Mouse (Mus musculus) forebrain, embryonic 12.5 days (tissue): ENCODE measurements around the gene Creg2. TPM values are rescaled to one million over a fixed set of nuclear protein-coding genes. Genes with fewer than 3 reads are reported as not detected.
"Not testable (repeated sequence)": the region's sequence is repeated elsewhere in the genome, so short reads cannot be mapped to it uniquely, and the experiment has no call there.

ENCODE experiments used
- ATAC-seq: fragments of 200-750 bp; cut with Nextera tagmentation; 2 replicates; pipeline ENCODE4 v1.8.0; 2017; ENCODE audit warnings: moderate TSS enrichment; ENCODE audit not compliant: low FRiP score
- H3K27ac ChIP-seq: fragments of 300-500 bp; sonication (generic); 2 replicates; pipeline ENCODE4 v1.5.1; 2016; ENCODE audit warnings: mild to moderate bottlenecking
- H3K27me3 ChIP-seq: fragments of 300-500 bp; sonication (generic); 2 replicates; pipeline ENCODE4 v1.6.1; 2016; ENCODE audit warnings: mild to moderate bottlenecking
- H3K36me3 ChIP-seq: fragments of 300-500 bp; sonication (generic); replicated peaks from 2 replicates; pipeline ENCODE4 v1.6.1; 2016; ENCODE audit warnings: mild to moderate bottlenecking
- H3K4me1 ChIP-seq: fragments of 300-500 bp; sonication (generic); 2 replicates; pipeline ENCODE4 v1.6.1; 2016
- H3K4me2 ChIP-seq: fragments of 300-500 bp; sonication (generic); 2 replicates; pipeline ENCODE4 v1.6.1; 2016; ENCODE audit warnings: mild to moderate bottlenecking, moderate library complexity
- H3K4me3 ChIP-seq: fragments of 300-500 bp; sonication (generic); replicated peaks from 2 replicates; pipeline ENCODE4 v1.5.1; 2016; ENCODE audit warnings: mild to moderate bottlenecking
- H3K9ac ChIP-seq: fragments of 300-500 bp; sonication (generic); 2 replicates; pipeline ENCODE4 v1.6.1; 2016; ENCODE audit warnings: mild to moderate bottlenecking
- H3K9me3 ChIP-seq: fragments of 300-500 bp; sonication (generic); 2 replicates; pipeline ENCODE4 v1.6.1; 2016
- WGBS: fragments of 180-500 bp; shearing (Covaris S2); methylation state at CpG from one replicate; pipeline ENCODE4 v1.1.7; 2016; 5-methylcytosine and 5-hydroxymethylcytosine counted together
- polyA plus RNA-seq: library from polyadenylated mRNA; unstranded; fragments of >200 nt; fragmentation: Nextera tagmentation; extraction: Ambion mirVana; gene quantifications from 2 replicates; pipeline ENCODE4 v1.2.1, GENCODE M21; 2016

Gene Creg2
- polyA plus RNA-seq, 1 experiment from 2014 or later: 0.38 TPM

DNA sequence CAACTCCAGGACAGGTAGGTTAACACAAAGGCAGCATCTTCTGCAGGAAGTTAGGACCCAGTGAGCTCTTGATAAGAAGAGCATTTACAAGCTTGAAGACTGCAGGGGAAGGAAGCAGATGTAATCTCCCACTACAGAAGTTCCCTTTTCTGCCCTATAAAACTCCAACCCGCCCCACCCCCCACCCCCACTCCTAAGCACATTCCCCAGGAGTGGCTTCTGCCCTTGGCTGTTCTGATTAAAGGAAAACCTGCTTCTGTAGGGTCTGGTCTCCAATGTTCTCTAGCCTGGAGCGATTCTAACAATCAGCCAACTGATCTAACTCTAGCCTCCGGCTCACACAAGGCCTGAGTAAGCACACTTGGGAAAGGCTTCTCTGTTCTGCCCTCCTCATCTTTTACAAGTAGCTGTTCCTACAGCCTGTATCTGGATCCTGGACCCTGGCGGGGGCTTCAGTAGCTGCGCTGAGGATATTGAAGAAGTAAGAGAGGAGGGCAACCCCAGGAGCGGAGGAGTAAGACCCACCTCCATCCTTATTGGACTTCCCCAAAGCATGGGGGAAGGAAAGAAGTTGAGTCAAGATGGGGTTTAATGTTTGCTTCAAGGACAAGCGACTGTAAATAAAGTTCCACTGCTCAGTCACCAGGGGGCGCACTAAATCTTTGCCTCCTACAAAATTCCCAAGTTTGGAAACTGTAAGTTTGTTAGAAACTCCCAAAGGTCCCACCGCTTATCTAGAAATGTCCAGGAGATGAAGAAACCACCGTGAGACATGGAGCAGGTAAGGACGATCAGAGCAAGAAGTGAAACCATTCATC lies 36.6 kb downstream of the Creg2 start:
- Histone ChIP-seq H3K4me3 (no peak overlapping the region), H3K4me1 (peaks cover 3% of the 10 kb centered on the region), H3K4me2 (no peak overlapping the region), H3K36me3 (no peaks in the 10 kb centered on the region), H3K9ac (no peak overlapping the region), H3K27me3 (no peaks in the 10 kb centered on the region), H3K9me3 (no peaks in the 10 kb centered on the region), H3K27ac (no peak overlapping the region)
- no peak for ATAC-seq
- 27% methylated on average over 11 of the region's 11 CpGs for WGBS

DNA sequence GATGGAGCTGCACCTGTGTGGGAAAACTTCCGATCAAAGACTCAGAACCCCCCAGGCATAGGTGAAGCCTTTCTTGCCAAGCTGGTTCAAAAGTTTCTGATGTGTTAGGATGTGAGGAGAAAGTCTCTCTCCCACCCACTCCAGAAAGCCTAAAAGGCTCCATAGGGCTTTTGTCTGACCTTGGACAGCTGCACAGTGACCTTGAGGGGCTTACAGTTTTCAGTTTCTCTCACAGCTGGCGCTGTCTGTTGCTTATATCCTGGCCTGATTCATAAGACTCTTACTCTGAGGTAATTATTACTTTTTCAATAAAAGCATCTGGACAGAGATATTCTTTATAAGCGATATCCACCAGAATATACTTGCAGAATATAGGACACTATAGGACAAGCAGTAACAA lies 38.2 kb downstream of the Creg2 start:
- H3K9ac ChIP-seq: no peak overlapping the region
- H3K4me3 ChIP-seq: no peak overlapping the region
- H3K4me1 ChIP-seq: no peaks in the 10 kb centered on the region
- H3K9me3 ChIP-seq: no peaks in the 10 kb centered on the region
- H3K27me3 ChIP-seq: no peaks in the 10 kb centered on the region
- H3K4me2 ChIP-seq: no peak overlapping the region
- whole genome bisulfite sequencing: 95% methylated on average over 3 of the region's 3 CpGs
- H3K27ac ChIP-seq: no peak overlapping the region
- H3K36me3 ChIP-seq: no peaks in the 10 kb centered on the region
- no peak for ATAC-seq

- no peak overlapping the region for H3K9ac ChIP-seq
- H3K36me3 ChIP-seq: no peaks in the 10 kb centered on the region
- 74% methylated on average over 5 of the region's 5 CpGs for WGBS
- H3K4me1 ChIP-seq: no peaks in the 10 kb centered on the region
- H3K4me3 ChIP-seq: no peak overlapping the region
- H3K27me3 ChIP-seq: no peaks in the 10 kb centered on the region
- no peaks in the 10 kb centered on the region for H3K9me3 ChIP-seq
- no peak overlapping the region for H3K4me2 ChIP-seq
- ATAC-seq: no peak
- H3K27ac ChIP-seq: no peak overlapping the region
These were observed 38.8 kb downstream of the Creg2 start for GRCm38 (mm10) chr1:39612491-39612890.

DNA sequence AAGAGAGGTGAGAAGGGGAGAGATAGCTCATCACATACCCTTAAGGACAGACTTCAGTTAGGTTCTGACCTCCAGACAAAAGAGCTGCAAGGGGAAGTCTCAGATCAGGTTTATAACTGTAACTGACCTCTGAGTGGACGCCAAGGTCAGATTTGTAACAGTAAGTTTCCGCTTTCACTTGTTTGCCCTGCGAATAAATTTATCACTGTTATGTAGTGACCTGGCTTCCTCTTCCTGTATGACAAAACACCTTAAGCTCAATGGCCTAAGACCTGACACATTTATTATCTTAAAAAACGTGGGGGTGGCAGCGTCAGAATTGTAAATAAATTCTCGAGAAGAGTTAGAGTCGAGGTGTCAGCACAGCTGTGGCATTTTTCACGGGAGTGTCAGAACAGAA lies 42.7 kb downstream of the Creg2 start:
- H3K4me1 ChIP-seq: no peaks in the 10 kb centered on the region
- no peak overlapping the region for H3K9ac ChIP-seq
- no peaks in the 10 kb centered on the region for H3K36me3 ChIP-seq
- H3K27ac ChIP-seq: no peak overlapping the region
- ATAC-seq: no peak
- 84% methylated on average over 8 of the region's 8 CpGs for WGBS
- no peaks in the 10 kb centered on the region for H3K27me3 ChIP-seq
- no peaks in the 10 kb centered on the region for H3K9me3 ChIP-seq
- no peak overlapping the region for H3K4me2 ChIP-seq
- no peak overlapping the region for H3K4me3 ChIP-seq

DNA sequence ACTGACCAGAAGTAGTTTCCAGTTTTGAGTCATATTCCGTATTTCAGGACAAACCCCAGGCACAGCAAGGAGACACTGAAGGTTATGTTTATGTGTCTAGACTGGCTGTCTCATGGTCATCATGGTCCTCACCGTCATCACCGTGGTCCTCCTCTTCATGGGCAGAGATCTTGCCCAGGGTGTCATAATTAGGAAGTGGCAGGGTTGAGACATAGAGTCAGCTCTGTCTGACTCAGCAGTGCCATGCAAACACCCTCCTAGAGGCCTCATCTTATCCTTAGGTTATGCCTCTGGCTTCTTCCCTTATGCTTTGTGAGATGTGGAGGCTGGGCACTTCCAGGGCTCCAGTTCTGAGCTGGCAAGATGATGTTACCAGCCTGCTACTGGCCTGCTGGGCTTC lies 48.8 kb downstream of the Creg2 start:
- no peaks in the 10 kb centered on the region for H3K27me3 ChIP-seq
- ATAC-seq: no peak
- no peaks in the 10 kb centered on the region for H3K4me1 ChIP-seq
- H3K36me3 ChIP-seq: no peaks in the 10 kb centered on the region
- H3K9ac ChIP-seq: no peak overlapping the region
- WGBS: 93% methylated on average over 3 of the region's 3 CpGs
- no peaks in the 10 kb centered on the region for H3K9me3 ChIP-seq
- no peak overlapping the region for H3K4me2 ChIP-seq
- H3K4me3 ChIP-seq: no peak overlapping the region
- H3K27ac ChIP-seq: no peak overlapping the region

- WGBS: 65% methylated on average over 11 of the region's 11 CpGs
- no peak overlapping the region for H3K9ac ChIP-seq
- no peak overlapping the region for H3K4me2 ChIP-seq
- H3K4me3 ChIP-seq: no peak overlapping the region
- no peaks in the 10 kb centered on the region for H3K36me3 ChIP-seq
- no peaks in the 10 kb centered on the region for H3K27me3 ChIP-seq
- no peaks in the 10 kb centered on the region for H3K9me3 ChIP-seq
- no peak for ATAC-seq
- H3K27ac ChIP-seq: no peak overlapping the region
- no peaks in the 10 kb centered on the region for H3K4me1 ChIP-seq
These were observed 52.5 kb downstream of the Creg2 start for GRCm38 (mm10) chr1:39598726-39599125.

GRCm38 (mm10) chr1:39597135-39597534 lies 54.1 kb downstream of the Creg2 start:
- H3K9ac ChIP-seq, H3K27me3 ChIP-seq, H3K36me3 ChIP-seq, H3K4me1 ChIP-seq, H3K4me2 ChIP-seq, H3K9me3 ChIP-seq, H3K4me3 ChIP-seq, H3K27ac ChIP-seq, ATAC-seq: not testable (repeated sequence)
- WGBS: 91% methylated on average over 9 of the region's 9 CpGs

GRCm38 (mm10) chr1:39593836-39594235 lies 57.4 kb downstream of the Creg2 start:
- Histone ChIP-seq H3K27ac (no peak overlapping the region), H3K4me3 (no peak overlapping the region), H3K36me3 (no peaks in the 10 kb centered on the region), H3K27me3 (no peaks in the 10 kb centered on the region), H3K4me1 (no peaks in the 10 kb centered on the region), H3K4me2 (no peak overlapping the region), H3K9me3 (no peaks in the 10 kb centered on the region), H3K9ac (no peak overlapping the region)
- 78% methylated on average over 10 of the region's 10 CpGs for WGBS
- ATAC-seq: no peak

DNA sequence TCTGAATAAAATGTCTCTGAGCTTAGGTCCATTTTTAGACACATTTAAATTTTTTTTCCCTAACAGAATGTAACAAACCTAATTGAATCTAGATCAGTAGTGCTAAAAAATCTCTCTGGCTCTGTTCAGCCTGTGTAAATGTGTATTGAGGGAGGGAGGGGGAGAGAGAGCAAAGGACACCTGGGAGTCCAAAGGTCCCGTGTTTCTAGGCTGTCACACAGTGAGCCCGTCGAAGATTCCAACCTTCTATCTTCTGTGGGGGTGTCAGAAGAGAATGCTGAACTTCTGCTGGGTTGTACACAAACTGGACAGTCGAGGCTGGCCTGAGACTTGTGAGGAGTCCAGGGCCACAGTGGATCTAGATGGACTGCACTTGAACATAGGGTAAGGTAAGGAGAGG lies 59.2 kb downstream of the Creg2 start:
- no peak for ATAC-seq
- Histone ChIP-seq H3K4me1 (no peaks in the 10 kb centered on the region), H3K36me3 (no peaks in the 10 kb centered on the region), H3K4me3 (no peak overlapping the region), H3K9me3 (no peaks in the 10 kb centered on the region), H3K9ac (no peak overlapping the region), H3K27me3 (no peaks in the 10 kb centered on the region), H3K27ac (no peak overlapping the region), H3K4me2 (no peak overlapping the region)
- 78% methylated on average over 4 of the region's 4 CpGs for WGBS

GRCm38 (mm10) chr1:39591557-39591956 lies 59.7 kb downstream of the Creg2 start:
- 74% methylated on average over 1 of the region's 1 CpGs for WGBS
- H3K36me3 ChIP-seq, H3K27ac ChIP-seq, H3K4me1 ChIP-seq, ATAC-seq, H3K27me3 ChIP-seq, H3K9ac ChIP-seq, H3K4me3 ChIP-seq, H3K4me2 ChIP-seq, H3K9me3 ChIP-seq: not testable (repeated sequence)

GRCm38 (mm10) chr1:39590193-39590592 lies 61.1 kb downstream of the Creg2 start:
- no peak for ATAC-seq
- no peaks in the 10 kb centered on the region for H3K36me3 ChIP-seq
- 80% methylated on average over 5 of the region's 5 CpGs for WGBS
- H3K4me1 ChIP-seq: no peaks in the 10 kb centered on the region
- no peaks in the 10 kb centered on the region for H3K9me3 ChIP-seq
- no peak overlapping the region for H3K4me3 ChIP-seq
- H3K9ac ChIP-seq: no peak overlapping the region
- H3K4me2 ChIP-seq: no peak overlapping the region
- no peak overlapping the region for H3K27ac ChIP-seq
- no peaks in the 10 kb centered on the region for H3K27me3 ChIP-seq

GRCm38 (mm10) chr1:39585416-39585815 lies 65.9 kb downstream of the Creg2 start:
- ATAC-seq: no peak
- Histone ChIP-seq H3K4me1 (no peaks in the 10 kb centered on the region), H3K4me2 (no peak overlapping the region), H3K4me3 (no peak overlapping the region), H3K36me3 (no peaks in the 10 kb centered on the region), H3K9ac (no peak overlapping the region), H3K27me3 (no peaks in the 10 kb centered on the region), H3K27ac (no peak overlapping the region), H3K9me3 (no peaks in the 10 kb centered on the region)
- 92% methylated on average over 9 of the region's 9 CpGs for WGBS

- 92% methylated on average over 9 of the region's 9 CpGs for WGBS
- H3K9me3 ChIP-seq: no peaks in the 10 kb centered on the region
- H3K36me3 ChIP-seq: no peaks in the 10 kb centered on the region
- H3K27ac ChIP-seq: no peak overlapping the region
- no peaks in the 10 kb centered on the region for H3K4me1 ChIP-seq
- no peak overlapping the region for H3K4me3 ChIP-seq
- H3K9ac ChIP-seq: no peak overlapping the region
- no peak overlapping the region for H3K4me2 ChIP-seq
- no peaks in the 10 kb centered on the region for H3K27me3 ChIP-seq
- ATAC-seq: no peak
These were observed 68.1 kb downstream of the Creg2 start for GRCm38 (mm10) chr1:39583173-39583572.
